Mouse (Mus musculus) neural tube, postnatal 0 days (tissue): Measurements from ENCODE around the gene Zfp422. TPM values are rescaled to one million over a fixed set of nuclear protein-coding genes. Genes with fewer than 3 reads are reported as not detected.

ENCODE experiments used
- microRNA-seq: library from miRNA; unstranded; fragments of <30 nt; microRNA quantifications from one replicate; pipeline ENCODE4, GENCODE M21; 2016
- polyA plus RNA-seq: library from polyadenylated mRNA; unstranded; fragments of >200 nt; fragmentation: Nextera tagmentation; extraction: Ambion mirVana; gene quantifications from 2 replicates; pipeline ENCODE4 v1.2.1, GENCODE M21; 2015

The Zfp422 gene
- polyA plus RNA-seq: 70.7 and 72.7 TPM in 2 replicates

DNA sequence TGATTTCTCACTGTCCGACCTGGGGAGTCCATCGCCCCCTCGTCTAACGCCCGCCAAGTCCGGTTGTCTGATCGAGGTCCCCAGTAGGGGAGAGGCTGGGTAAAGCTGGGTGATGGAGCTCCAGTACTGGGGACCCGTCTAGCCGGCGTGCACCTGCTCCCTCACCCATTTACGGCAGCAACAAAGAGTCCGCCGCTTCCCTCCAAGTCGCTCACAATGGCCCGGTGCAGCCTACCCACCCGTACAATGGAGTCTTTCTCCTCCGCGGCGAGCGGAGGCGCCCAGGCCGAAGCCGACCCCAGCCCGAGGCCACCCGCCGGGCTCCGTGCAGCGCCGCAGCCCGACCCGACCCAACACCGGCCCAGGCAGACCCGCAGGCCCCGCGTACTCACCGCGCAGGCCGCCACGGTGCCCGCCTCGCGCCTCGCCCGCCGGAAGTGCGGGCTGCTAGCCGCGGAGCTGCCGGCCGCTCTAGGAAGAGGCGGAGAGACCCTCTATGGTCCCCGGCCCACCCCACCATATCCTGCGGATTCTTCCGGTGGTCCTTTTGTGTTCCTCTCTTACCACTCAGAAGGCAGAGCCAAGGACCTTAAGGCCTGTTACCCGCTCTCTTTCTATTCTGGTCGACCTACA is at the start of gene Zfp422:
Gene Zfp422 (minus strand): TSS at position 461 of the 633 bp plus-strand sequence.

DNA sequence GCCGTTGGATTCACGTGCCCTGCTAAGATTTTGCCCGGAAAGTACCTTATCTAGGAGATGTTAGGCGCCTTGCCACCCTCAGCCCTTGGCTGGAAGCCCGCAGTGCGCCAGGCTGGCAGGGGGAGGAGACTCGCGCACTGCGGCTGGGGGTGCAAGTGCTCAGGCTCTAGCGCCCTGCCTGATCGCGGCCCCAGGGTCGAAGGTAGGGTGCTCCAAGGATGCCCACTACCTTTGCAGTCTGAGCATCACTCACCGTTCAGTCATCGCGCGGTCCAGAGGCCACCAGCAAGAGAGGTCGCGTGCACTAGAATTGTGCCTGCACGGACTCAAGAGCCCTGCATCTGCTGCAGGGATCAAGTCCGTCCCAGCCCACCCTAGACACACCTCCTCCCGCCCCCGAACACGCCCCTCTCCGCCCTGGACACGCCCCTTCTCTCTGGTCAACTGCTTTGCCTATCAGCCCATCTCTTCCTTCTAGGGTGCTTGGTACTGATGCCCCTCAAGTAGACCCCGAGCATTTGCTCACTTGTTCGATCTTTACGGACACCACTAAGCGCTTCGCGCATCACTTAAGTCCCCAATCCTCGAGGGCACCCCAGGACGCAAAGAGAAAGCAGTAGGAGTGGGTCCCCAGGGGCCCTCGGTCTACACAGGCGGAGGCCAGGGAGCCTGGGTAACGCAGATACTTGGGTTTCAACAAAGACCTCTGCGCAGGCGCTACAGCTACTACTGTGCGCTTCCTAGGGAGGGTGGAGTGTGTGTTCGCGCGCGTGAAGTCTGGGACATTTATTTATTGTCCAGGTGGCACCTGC is 44.9 kb upstream of the Zfp422 start, which contains the start of gene Rassf4:
Gene Rassf4 (minus strand): TSS at position 482 of the 812 bp plus-strand sequence.

DNA sequence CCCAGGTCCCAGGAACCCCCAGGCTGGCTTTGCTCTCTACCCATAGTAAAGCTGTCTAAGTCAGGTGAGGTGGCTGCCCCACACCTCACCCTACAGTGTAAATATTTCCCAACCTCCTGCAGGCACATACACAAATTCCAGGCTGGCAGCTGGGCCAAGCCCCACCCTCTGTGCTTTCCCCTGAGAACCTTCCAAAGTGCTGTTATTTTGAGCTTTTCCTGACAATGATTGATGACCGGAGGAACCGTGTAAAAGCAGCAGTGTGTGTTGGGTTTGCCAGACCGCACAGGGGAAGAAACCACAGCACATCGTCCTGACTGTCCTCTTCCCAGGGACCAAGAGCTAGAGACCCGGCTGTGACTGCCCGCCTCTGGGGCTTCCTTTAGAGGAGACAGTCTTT is 21.6 kb upstream of the Zfp422 start, which contains the start of gene Depp1:
Gene Depp1 (plus strand): TSS at position 204 of the 400 bp plus-strand sequence.

DNA sequence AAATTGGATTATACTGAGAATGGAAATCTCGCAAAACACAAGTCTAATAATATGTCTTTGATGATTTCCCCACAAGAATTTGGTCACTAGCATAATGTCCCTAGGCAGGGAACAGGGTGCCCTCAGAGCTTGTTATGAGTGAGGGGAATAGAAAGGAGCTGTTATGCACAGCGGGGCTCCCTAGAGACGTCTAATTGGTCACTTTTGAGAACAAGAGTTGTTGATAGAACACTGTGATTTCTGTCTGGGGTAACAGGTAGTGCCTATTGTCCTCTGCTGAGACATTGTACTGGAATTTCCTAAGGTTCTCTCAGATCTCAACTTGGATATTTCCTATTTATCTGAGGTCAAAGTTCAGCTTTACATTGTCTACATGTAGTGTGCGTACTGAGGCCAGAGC is 44.7 kb downstream of the Zfp422 start, which contains the start of gene Olfr215:
Gene Olfr215 (minus strand): TSS at position 101 of the 400 bp plus-strand sequence.

Small RNAs within 50 kb of the gene (microRNA-seq; reads per million reads assigned to microRNA genes)
- gene Mir7043: 0.87 reads per million

Other genes with a start within 250 kb of the Zfp422 start
- gene Alox5, start 167.8 kb downstream of the Zfp422 start, polyA plus RNA-seq: 1.6 and 1.7 TPM in 2 replicates
- not detected in 2 replicates for gene Olfr211, start 139.9 kb downstream of the Zfp422 start, polyA plus RNA-seq
- gene Olfr212, start 122.5 kb downstream of the Zfp422 start, polyA plus RNA-seq: 0.17 TPM in 1 of 2 replicates, not detected in the other
- gene Olfr213, start 90.5 kb downstream of the Zfp422 start, polyA plus RNA-seq: not detected in 2 replicates
- 0.34 and 0.35 TPM in 2 replicates for gene Gm5580, start 77.9 kb downstream of the Zfp422 start, polyA plus RNA-seq
- gene Olfr214, start 74.8 kb downstream of the Zfp422 start, polyA plus RNA-seq: not detected in 2 replicates
- gene Olfr215, start 44.8 kb downstream of the Zfp422 start, polyA plus RNA-seq: not detected in 2 replicates
- 3.7 and 4.7 TPM in 2 replicates for gene Depp1, start 21.6 kb upstream of the Zfp422 start, polyA plus RNA-seq
- 43.2 and 45.0 TPM in 2 replicates for gene Rassf4, start 45.0 kb upstream of the Zfp422 start, polyA plus RNA-seq
- 0.03 and 0.89 TPM in 2 replicates for gene Tmem72, start 87.9 kb upstream of the Zfp422 start, polyA plus RNA-seq